Mouse (Mus musculus): Measurements from ENCODE around the gene Hoxd11. TPM values are rescaled to one million over a fixed set of nuclear protein-coding genes. Genes with fewer than 3 reads are reported as not detected.

Gene Hoxd11
- total RNA-seq, 1 experiment from 2014 or later = not detected

- ATAC-seq (replicated peaks in 1 of 2; ENCODE audit: insufficient read depth in 1 of 2, low FRiP score in 2 of 2, low TSS enrichment in 1 of 2, low read depth in 1 of 2, poor library complexity in 2 of 2, severe bottlenecking in 2 of 2) = no peak
Measured at GRCm38 (mm10) chr2:74700546-74701112, 21.3 kb downstream of the Hoxd11 start.

GRCm38 (mm10) chr2:74701949-74702819 is 22.8 kb downstream of the Hoxd11 start:
- peak in 1 of 2 experiments; percentile 43; a peak in 1 of 4 replicates for ATAC-seq (replicated peaks in 1 of 2; ENCODE audit: insufficient read depth in 1 of 2, low FRiP score in 2 of 2, low TSS enrichment in 1 of 2, low read depth in 1 of 2, poor library complexity in 2 of 2, severe bottlenecking in 2 of 2)

GRCm38 (mm10) chr2:74702820-74703219 is 23.5 kb downstream of the Hoxd11 start:
- no peak for ATAC-seq (replicated peaks in 1 of 2; ENCODE audit: insufficient read depth in 1 of 2, low FRiP score in 2 of 2, low TSS enrichment in 1 of 2, low read depth in 1 of 2, poor library complexity in 2 of 2, severe bottlenecking in 2 of 2)

DNA sequence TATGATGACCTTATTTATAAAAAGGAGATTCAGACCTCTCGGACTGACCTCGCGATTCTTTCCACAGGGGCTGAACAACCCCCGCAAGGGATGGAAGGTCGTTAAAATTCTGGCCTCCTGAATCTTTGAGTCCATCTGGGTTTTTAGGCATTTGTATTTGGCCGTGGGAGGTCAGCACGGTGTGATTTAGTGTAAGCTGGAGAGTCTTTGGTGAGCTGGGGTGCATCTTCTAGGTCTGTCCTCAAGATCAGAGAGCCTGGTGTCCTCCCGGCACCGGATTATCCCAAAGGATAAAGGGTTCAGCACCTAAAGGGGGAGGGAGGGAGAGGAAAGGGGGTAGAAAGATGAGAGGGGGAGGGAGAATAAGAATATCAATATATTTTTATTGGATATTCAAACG is 24.0 kb downstream of the Hoxd11 start:
- ATAC-seq (replicated peaks in 1 of 2; ENCODE audit: insufficient read depth in 1 of 2, low FRiP score in 2 of 2, low TSS enrichment in 1 of 2, low read depth in 1 of 2, poor library complexity in 2 of 2, severe bottlenecking in 2 of 2) = no peak

DNA sequence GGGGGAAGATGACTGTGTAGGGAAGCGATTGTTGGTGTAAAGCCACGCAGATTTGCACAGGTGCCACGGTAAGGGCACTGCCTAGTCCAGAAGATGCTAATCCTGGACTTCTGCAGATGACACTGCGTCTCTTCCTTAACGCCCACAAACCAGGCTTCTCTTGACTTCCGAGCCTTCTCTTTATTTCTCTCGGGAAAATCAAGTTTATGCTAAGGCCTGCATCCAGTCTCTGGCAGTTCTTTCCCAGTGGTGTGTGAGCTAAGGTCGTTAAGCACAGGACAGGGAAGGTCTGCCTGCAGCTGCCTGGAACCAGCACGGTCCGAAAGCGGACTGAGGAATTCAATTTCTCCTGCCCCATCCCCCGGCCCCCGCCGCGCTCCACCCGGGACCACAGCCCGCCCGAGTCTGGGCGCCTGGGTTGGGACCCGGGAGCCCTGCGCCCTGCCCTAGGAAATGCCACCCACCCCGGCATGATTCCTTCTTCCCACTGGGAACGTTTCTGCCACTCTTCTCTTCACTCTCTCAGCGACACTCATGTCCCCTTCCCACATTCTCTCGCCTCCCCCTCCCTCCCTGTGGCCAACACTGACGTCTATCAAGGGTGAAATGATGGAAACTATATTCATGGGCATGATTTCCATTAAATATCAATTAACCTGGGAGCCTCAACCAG is 24.5 kb downstream of the Hoxd11 start:
- ATAC-seq (replicated peaks in 1 of 2; ENCODE audit: insufficient read depth in 1 of 2, low FRiP score in 2 of 2, low TSS enrichment in 1 of 2, low read depth in 1 of 2, poor library complexity in 2 of 2, severe bottlenecking in 2 of 2) = no peak

- ATAC-seq (replicated peaks in 1 of 2; ENCODE audit: insufficient read depth in 1 of 2, low FRiP score in 2 of 2, low TSS enrichment in 1 of 2, low read depth in 1 of 2, poor library complexity in 2 of 2, severe bottlenecking in 2 of 2) = no peak
Measured at GRCm38 (mm10) chr2:74704393-74704998, 25.1 kb downstream of the Hoxd11 start, which contains the start of gene Hoxd8. Gene Hoxd8, plus strand, starts transcription at chr2:74704615.

- no peak for ATAC-seq (replicated peaks in 1 of 2; ENCODE audit: insufficient read depth in 1 of 2, low FRiP score in 2 of 2, low TSS enrichment in 1 of 2, low read depth in 1 of 2, poor library complexity in 2 of 2, severe bottlenecking in 2 of 2)
Measured at GRCm38 (mm10) chr2:74704999-74705466, 25.7 kb downstream of the Hoxd11 start.

GRCm38 (mm10) chr2:74705467-74706089 is 26.2 kb downstream of the Hoxd11 start:
- no peak for ATAC-seq (replicated peaks in 1 of 2; ENCODE audit: insufficient read depth in 1 of 2, low FRiP score in 2 of 2, low TSS enrichment in 1 of 2, low read depth in 1 of 2, poor library complexity in 2 of 2, severe bottlenecking in 2 of 2)

DNA sequence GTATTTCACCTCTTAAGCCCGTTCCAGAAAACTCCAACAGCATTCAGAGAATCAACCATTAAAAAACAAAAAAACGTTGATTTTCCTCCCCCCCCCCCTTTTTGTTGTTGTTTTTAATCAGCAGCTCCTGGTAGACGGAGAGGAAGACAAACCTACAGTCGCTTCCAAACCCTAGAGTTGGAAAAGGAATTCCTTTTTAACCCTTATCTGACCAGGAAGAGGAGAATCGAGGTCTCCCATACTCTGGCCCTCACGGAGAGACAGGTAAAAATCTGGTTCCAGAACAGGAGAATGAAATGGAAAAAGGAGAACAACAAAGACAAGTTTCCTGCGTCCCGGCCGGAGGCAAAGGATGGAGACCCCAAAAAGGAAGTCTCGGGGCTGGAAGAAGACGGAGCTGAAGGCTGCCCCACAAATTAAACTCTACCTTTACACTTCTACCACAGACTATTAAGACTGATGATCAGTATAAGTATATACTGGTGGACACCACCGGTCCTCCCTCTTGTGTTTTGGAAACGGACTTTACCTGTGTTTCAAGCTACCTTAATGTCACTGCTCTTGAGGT is 27.1 kb downstream of the Hoxd11 start:
- no peak for ATAC-seq (replicated peaks in 1 of 2; ENCODE audit: insufficient read depth in 1 of 2, low FRiP score in 2 of 2, low TSS enrichment in 1 of 2, low read depth in 1 of 2, poor library complexity in 2 of 2, severe bottlenecking in 2 of 2)

DNA sequence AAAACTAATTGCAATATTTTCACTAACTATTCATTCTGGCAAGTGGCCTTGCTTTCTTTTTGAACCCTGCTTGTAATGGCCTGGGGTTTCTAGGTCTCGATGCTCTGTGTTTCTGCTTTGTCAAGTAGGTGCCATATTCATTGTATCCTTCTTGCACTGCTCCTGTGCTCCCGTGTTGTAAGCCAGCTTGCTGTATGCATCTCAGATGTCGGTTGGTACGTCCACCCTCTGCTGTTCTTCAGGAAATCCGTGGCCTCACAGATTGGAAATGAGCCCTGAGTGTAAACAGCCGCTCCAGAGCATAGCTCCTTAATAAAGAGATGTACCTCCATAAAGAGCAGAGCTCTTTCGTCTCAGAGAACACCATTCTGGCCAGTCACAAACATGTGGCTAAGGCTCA is 28.2 kb downstream of the Hoxd11 start:
- ATAC-seq (replicated peaks in 1 of 2; ENCODE audit: insufficient read depth in 1 of 2, low FRiP score in 2 of 2, low TSS enrichment in 1 of 2, low read depth in 1 of 2, poor library complexity in 2 of 2, severe bottlenecking in 2 of 2) = no peak

GRCm38 (mm10) chr2:74708676-74709075 is 29.3 kb downstream of the Hoxd11 start:
- ATAC-seq (replicated peaks in 1 of 2; ENCODE audit: insufficient read depth in 1 of 2, low FRiP score in 2 of 2, low TSS enrichment in 1 of 2, low read depth in 1 of 2, poor library complexity in 2 of 2, severe bottlenecking in 2 of 2) = no peak

DNA sequence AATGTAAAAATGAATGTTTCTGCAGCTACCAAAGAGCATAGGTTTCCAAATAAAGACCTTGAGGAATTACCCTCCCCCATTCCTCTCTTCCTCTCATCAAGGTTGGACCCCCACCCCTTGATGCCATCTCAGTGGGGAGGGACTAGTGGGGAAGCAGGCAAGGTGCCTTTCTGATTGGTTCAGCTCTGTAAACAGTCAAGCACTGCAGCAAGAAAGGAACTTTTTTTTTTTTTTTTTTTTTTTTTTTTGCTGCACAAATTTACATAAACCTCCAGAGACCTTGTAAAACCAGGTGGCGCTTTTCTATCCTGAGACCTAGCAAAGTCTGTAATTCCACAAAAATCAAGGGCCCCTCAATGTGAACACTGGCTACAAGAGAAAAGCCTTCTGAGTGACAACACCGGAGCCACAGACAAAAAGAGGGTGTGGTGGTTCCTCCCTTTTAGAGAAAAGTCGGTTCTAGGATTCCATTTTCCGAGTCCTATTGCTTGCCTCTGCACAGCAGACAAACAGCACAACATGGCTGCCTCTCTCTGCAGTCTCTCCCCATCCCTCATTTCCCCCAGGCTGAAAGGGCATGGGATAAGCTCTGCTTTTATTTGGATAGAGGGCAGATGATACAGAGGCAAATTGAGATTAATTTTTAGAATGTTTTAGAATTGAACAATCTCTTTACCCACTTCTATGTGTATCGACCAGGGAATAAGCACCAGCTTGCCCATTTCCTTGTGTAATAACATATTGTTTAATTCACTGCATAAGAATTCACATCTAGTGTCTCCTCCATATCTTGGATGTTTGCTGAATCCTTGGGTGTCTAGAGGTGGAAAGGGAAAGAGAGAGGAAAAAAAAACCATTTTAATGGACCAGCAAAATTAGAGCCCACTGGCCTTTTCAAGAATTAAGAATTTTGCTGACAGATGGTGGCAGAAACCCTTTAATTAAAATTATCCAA is 30.4 kb downstream of the Hoxd11 start:
- ATAC-seq (replicated peaks in 1 of 2; ENCODE audit: insufficient read depth in 1 of 2, low FRiP score in 2 of 2, low TSS enrichment in 1 of 2, low read depth in 1 of 2, poor library complexity in 2 of 2, severe bottlenecking in 2 of 2) = no peak; a peak in 1 of 4 replicates

DNA sequence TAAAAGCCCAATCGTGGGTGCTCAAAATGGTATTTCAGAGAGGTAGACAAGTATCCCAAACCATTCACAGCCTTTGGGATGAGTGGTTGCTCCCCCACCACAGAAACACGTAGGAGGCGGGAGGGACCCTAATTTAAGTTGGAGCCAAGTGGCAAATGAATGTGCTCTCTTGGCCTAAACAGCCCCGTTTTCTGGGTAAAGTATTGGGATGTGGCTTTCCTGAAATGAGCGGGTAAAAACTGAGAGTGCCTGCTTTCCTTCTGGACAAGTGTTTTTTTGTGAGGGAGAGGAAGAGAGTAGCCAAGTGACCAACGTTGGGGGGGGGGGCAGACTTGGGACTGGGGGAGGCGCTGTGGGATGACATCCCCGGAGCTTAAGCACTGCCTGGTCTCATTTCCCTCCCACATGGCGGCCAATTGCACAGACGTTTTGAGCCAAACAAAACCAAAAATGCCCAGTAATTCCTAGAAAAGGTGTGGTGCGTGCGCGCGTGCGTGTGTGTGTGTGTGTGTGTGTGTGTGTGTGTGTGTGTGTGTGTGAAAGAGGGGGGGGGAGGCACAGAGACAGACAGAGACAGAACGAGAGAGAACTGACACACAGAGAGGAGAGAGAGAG is 31.7 kb downstream of the Hoxd11 start:
- ATAC-seq (replicated peaks in 1 of 2; ENCODE audit: insufficient read depth in 1 of 2, low FRiP score in 2 of 2, low TSS enrichment in 1 of 2, low read depth in 1 of 2, poor library complexity in 2 of 2, severe bottlenecking in 2 of 2) = no peak

DNA sequence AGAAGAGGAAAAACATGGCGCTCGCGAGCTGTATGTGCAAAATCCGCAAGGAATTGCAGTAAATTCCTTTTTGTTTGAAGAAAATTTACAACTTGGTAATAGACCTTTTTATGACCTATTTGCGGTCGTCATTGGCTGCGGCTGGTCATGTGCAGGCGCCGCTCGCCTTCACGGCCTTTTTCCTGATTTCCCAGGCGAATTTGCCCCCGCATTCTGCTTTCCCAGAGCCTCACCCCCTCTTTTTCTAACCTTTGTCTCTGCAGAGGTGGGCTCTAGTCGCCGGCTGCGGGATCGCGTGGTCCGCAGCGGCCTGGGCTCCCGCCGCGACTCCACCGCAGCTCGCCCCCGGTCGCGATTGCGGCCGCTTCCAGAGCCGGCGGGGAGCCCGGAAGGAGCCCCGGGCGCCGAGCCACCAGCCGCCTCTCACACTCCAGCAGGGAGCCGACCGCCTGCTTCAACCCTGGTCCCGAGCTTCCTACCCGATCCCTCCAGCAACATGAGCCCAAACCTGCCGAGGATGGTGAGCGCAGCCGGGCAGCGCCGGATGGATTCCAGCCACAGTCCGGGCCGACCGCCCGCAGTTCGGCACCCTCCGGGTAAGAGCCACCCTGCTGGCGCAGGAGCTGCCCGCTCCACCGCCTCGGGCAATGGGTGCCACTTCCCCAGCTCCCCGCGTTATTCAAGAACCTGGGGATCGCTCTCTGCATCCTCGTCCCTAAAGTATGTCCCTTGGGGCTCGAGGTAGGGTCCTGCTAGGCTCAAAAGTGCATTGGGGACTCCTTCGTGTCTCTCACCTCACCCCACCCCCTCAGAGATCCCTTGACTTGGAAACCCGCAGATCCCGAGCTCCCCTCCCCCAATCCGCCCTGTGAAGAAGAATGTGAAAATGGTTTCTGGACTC is 32.6 kb downstream of the Hoxd11 start, which contains the start of the genes Hoxd3 and Hoxd4:
Gene Hoxd3 (plus strand): TSS at position 207 of the 901 bp plus-strand sequence.
Gene Hoxd4 (plus strand): TSS at position 209 of the 901 bp plus-strand sequence.
- ATAC-seq (replicated peaks in 1 of 2; ENCODE audit: insufficient read depth in 1 of 2, low FRiP score in 2 of 2, low TSS enrichment in 1 of 2, low read depth in 1 of 2, poor library complexity in 2 of 2, severe bottlenecking in 2 of 2) = no peak

Data from hematopoietic stem cell, adult 5-6 weeks (primary cell).